28 mouse cellular contexts compared by ENCODE assay signal in the genomic region with DNA sequence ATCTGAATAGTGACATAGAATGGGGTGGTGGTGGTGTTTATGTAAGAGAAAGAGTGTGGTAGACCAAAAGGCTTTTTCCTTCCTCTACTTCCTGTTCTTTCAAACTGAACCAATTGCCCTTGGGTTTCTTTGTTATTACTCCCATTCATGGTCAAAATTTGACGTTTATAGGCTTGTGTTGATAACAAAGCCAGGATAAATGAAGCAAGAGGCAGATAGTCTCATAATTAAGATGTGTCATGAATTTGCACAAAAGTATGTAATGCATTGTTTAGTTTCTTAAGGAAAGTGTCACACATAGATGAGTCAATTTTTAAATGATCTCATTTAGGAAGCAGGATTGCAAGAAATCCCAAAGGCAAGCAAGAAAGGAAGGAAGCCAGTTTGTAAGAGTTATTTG.
DNase-seq lines count a peak whose midpoint lies in the region; ATAC-seq and TF ChIP-seq lines count a peak whose summit lies in the region.
"Had no signal": no experiment of that assay in that cellular context is flagged by ENCODE, and none has a peak within 500 bp of the region (broad histone marks: within the 10 kb centered on the region; RNA-seq: fewer than 3 reads in every experiment).

No protein-coding gene starts in this region.

- TF ChIP-seq CTCF in embryonic fibroblast, embryonic 13.5 days (IDR thresholded peaks at IDR 0.05; ENCODE audit: borderline replicate concordance, insufficient read depth, low read length) = no peak

- no peak for TF ChIP-seq POLR2A in embryonic fibroblast, embryonic 13.5 days (IDR thresholded peaks at IDR 0.05; ENCODE audit: low read depth, low read length)

- DNase-seq in 3T3-L1 (ENCODE audit: low read depth, low spot score) (peak; percentile 68), 416B (ENCODE audit: low read depth) (peak; percentile 7)
- peak; percentile 79 for DNase-seq in Muller cell, postnatal 12 days (ENCODE audit: inconsistent ontology term)
- no peak for DNase-seq in cerebellum, postnatal 36 days
- DNase-seq: adrenal gland, adult 8-10 months; adrenal gland, postnatal 14 days; adrenal gland, postnatal 36 days; cerebellum, adult 11-12 months; cerebellum, adult 2 months; cerebellum, adult 9-10 months; cerebellum, postnatal 10 days; cerebellum, postnatal 25 days; embryo, embryonic 11 days; forebrain, postnatal 0 days had no signal

- peak overlapping the region; percentile 7; the same call in 1 of the 2 replicates for H3K27ac ChIP-seq in embryonic fibroblast, embryonic 13.5 days (ENCODE audit: insufficient read depth, low read length)
- no peak overlapping the region for H3K27ac ChIP-seq in midbrain, embryonic 13.5 days
- H3K27ac ChIP-seq: embryonic facial prominence, embryonic 13.5 days; embryonic facial prominence, embryonic 15.5 days; forebrain, embryonic 10.5 days; forebrain, embryonic 12.5 days; forebrain, embryonic 15.5 days had no signal

- H3K4me1 ChIP-seq in embryonic fibroblast, embryonic 13.5 days (ENCODE audit: control insufficient read depth, insufficient read depth, low read length) = peaks cover 11% of the 10 kb centered on the region
- H3K4me1 ChIP-seq in midbrain, embryonic 13.5 days (replicated peaks) = no peaks in the 10 kb centered on the region
- H3K4me1 ChIP-seq: forebrain, embryonic 15.5 days had no signal

- 26% methylated on average over 1 of the region's 1 CpGs for WGBS in midbrain, embryonic 13.5 days

- no peak for ATAC-seq in erythroid progenitor cell, adult 5-6 weeks (replicated peaks; ENCODE audit: low FRiP score, poor library complexity, severe bottlenecking)
- no peak for ATAC-seq in midbrain, embryonic 13.5 days
- ATAC-seq in megakaryocyte, adult 5-6 weeks (ENCODE audit: poor library complexity, severe bottlenecking) = no peak
- ATAC-seq: activated CD4-positive, CD25-positive, alpha-beta regulatory T cell, adult 4 months; CD4-positive, CD25-positive, alpha-beta regulatory T cell, adult 4 months; forebrain, embryonic 15.5 days; forebrain, postnatal 0 days; Patski had no signal

- H3K27me3 ChIP-seq in midbrain, embryonic 13.5 days = no peaks in the 10 kb centered on the region
- H3K27me3 ChIP-seq: CH12.LX; embryonic facial prominence, embryonic 13.5 days; embryonic facial prominence, embryonic 15.5 days; forebrain, embryonic 12.5 days; forebrain, embryonic 15.5 days; Patski had no signal

- H3K9me3 ChIP-seq in midbrain, embryonic 13.5 days = no peaks in the 10 kb centered on the region
- H3K9me3 ChIP-seq: embryonic facial prominence, embryonic 13.5 days; embryonic facial prominence, embryonic 15.5 days; forebrain, embryonic 10.5 days; forebrain, embryonic 12.5 days; forebrain, embryonic 15.5 days had no signal

- H3K36me3 ChIP-seq in midbrain, embryonic 13.5 days = no peaks in the 10 kb centered on the region
- H3K36me3 ChIP-seq: embryonic facial prominence, embryonic 13.5 days; embryonic facial prominence, embryonic 15.5 days; forebrain, embryonic 10.5 days; forebrain, embryonic 12.5 days; forebrain, embryonic 15.5 days; G1E had no signal

- no peak overlapping the region for H3K4me2 ChIP-seq in midbrain, embryonic 13.5 days (replicated peaks)
- H3K4me2 ChIP-seq: embryonic facial prominence, embryonic 13.5 days; embryonic facial prominence, embryonic 15.5 days; forebrain, embryonic 12.5 days; forebrain, embryonic 15.5 days had no signal

- no peak overlapping the region for H3K4me3 ChIP-seq in embryonic fibroblast, embryonic 13.5 days (ENCODE audit: insufficient read depth, low read length)
- no peak overlapping the region for H3K4me3 ChIP-seq in midbrain, embryonic 13.5 days (replicated peaks)
- H3K4me3 ChIP-seq: embryonic facial prominence, embryonic 13.5 days; embryonic facial prominence, embryonic 15.5 days; forebrain, embryonic 10.5 days; forebrain, embryonic 12.5 days; forebrain, embryonic 15.5 days had no signal

- no peak overlapping the region for H3K9ac ChIP-seq in midbrain, embryonic 13.5 days (replicated peaks)
- H3K9ac ChIP-seq: embryonic facial prominence, embryonic 13.5 days; embryonic facial prominence, embryonic 15.5 days; forebrain, embryonic 12.5 days; forebrain, embryonic 15.5 days; forebrain, postnatal 0 days had no signal

Comparison
In these comparisons a context has a peak if more than half of its experiments do, and no peak if none do; other contexts are left out.
1. DNase-seq: peak in 3T3-L1 (single experiment), 416B (single experiment) and Muller cell, postnatal 12 days (single experiment); none in cerebellum, postnatal 36 days (0 of 2).